Mouse (Mus musculus) gastrocnemius, postnatal 10 days (tissue): ENCODE measurements around the gene March2. TPM values are rescaled to one million over a fixed set of nuclear protein-coding genes. Genes with fewer than 3 reads are reported as not detected.
"Not testable (repeated sequence)": the region's sequence is repeated elsewhere in the genome, so short reads cannot be mapped to it uniquely, and the experiment has no call there.

Experiments
- DNase-seq: peaks from one replicate; pipeline ENCODE4 v3.0.0; 2021; ENCODE audit warnings: mixed read lengths
- long read RNA-seq, 2 experiments: library from polyadenylated mRNA; stranded (forward); transcript quantifications; one replicate each; pipeline ENCODE4 v2.0.0; 2021
- total RNA-seq, 2 experiments: library from RNA; stranded (reverse); gene quantifications; 2 replicates each; pipeline ENCODE4 v1.2.3; 2021

The March2 gene
- 10 to 100 TPM; 73.2 to 77.9 TPM for total RNA-seq
- long read RNA-seq, experiment 1, transcript March2-203 (5 exons, 1,398 nt): major isoform, 78 of 121 reads
- long read RNA-seq, experiment 1, transcript March2-205 (5 exons, 1,418 nt): minor isoform, 12 of 121 reads
- long read RNA-seq, experiment 1, partial matches to known transcripts: 7 of 121 reads
- long read RNA-seq, experiment 1, other reads (novel, unspliced or antisense): 24 of 121 reads
- long read RNA-seq, experiment 2, transcript March2-203 (5 exons, 1,398 nt): major isoform, 114 of 159 reads
- long read RNA-seq, experiment 2, transcript March2-205 (5 exons, 1,418 nt): minor isoform, 21 of 159 reads
- long read RNA-seq, experiment 2, partial matches to known transcripts: 3 of 159 reads
- long read RNA-seq, experiment 2, other reads (novel, unspliced or antisense): 19 of 159 reads

- DNase-seq: peak; percentile 98
These were observed at the start of gene March2 for GRCm38 (mm10) chr17:33718384-33718881. TSS of gene March2 (minus strand) at chr17:33718670.

GRCm38 (mm10) chr17:33766389-33766788, 47.9 kb upstream of the March2 start:
- no peak for DNase-seq

- DNase-seq: peak; percentile 98
These were observed 42.0 kb upstream of the March2 start, which contains the start of gene Rab11b for GRCm38 (mm10) chr17:33760255-33761165. TSS of gene Rab11b (minus strand) at chr17:33760530.

- DNase-seq: peak; percentile 98
These were observed 41.3 kb upstream of the March2 start for GRCm38 (mm10) chr17:33759767-33760254.

GRCm38 (mm10) chr17:33757231-33757630, 38.8 kb upstream of the March2 start:
- DNase-seq: peak; percentile 41

GRCm38 (mm10) chr17:33756108-33756790, 37.8 kb upstream of the March2 start:
- no peak for DNase-seq

- no peak for DNase-seq
These were observed 37.1 kb upstream of the March2 start for GRCm38 (mm10) chr17:33755418-33756107.

GRCm38 (mm10) chr17:33754656-33755055, 36.2 kb upstream of the March2 start:
- no peak for DNase-seq

- no peak for DNase-seq
These were observed 33.8 kb upstream of the March2 start for GRCm38 (mm10) chr17:33752297-33752696.

- DNase-seq: no peak
These were observed 32.7 kb upstream of the March2 start for GRCm38 (mm10) chr17:33751181-33751580.

- DNase-seq: no peak
These were observed 31.0 kb upstream of the March2 start for GRCm38 (mm10) chr17:33749451-33749850.

- DNase-seq: no peak
These were observed 27.5 kb upstream of the March2 start for GRCm38 (mm10) chr17:33746011-33746410.

GRCm38 (mm10) chr17:33744686-33745384, 26.4 kb upstream of the March2 start:
- DNase-seq: no peak

- DNase-seq: no peak
These were observed 23.9 kb upstream of the March2 start for GRCm38 (mm10) chr17:33742420-33742819.

GRCm38 (mm10) chr17:33733526-33733925, 15.1 kb upstream of the March2 start:
- not testable (repeated sequence) for DNase-seq

- DNase-seq: not testable (repeated sequence)
These were observed 14.2 kb upstream of the March2 start for GRCm38 (mm10) chr17:33732556-33733083.

GRCm38 (mm10) chr17:33729215-33729614, 10.7 kb upstream of the March2 start:
- no peak for DNase-seq

GRCm38 (mm10) chr17:33728396-33728795, 9.9 kb upstream of the March2 start:
- DNase-seq: no peak

GRCm38 (mm10) chr17:33719736-33720378, 1.4 kb upstream of the March2 start:
- DNase-seq: no peak
